Comparison of ENCODE assay signal across 8 mouse cellular contexts in the genomic region with DNA sequence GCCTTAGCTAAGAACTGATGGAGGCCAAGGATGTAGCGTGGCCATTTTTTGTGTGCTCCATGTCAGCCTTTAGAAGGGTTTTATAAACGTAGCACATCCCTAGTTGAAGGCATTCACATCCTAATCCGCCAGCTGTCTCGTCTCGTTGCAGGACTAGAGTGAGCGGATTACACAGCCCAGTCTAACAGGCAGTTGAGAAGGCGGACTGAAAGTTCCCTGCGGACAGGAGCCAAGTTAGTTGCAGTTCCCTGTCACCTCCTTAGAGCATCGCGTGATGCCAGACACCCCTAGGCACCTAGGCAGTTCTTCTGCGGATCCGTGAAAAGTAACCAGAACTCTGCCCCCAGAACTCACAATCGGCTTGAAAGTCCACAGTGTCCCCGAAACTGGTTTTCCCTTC. TPM values are rescaled to one million over a fixed set of nuclear protein-coding genes. Genes with fewer than 3 reads are reported as not detected.
A peak's percentile ranks its signal among the peaks of the same experiment; 100 is the strongest.
DNase-seq lines count a peak whose midpoint lies in the region; ATAC-seq and TF ChIP-seq lines count a peak whose summit lies in the region.

No protein-coding gene starts in this region.

- peaks cover 9% of the 10 kb centered on the region; the same call in 1 of the 2 replicates for H3K27me3 ChIP-seq in thymus, adult 2 months (ENCODE audit: control insufficient read depth, insufficient read depth, low read length)
- H3K27me3 ChIP-seq in embryonic facial prominence, embryonic 14.5 days (replicated peaks; ENCODE audit: control insufficient read depth, insufficient read depth, low read length): no peaks in the 10 kb centered on the region
- no peaks in the 10 kb centered on the region for H3K27me3 ChIP-seq in heart, embryonic 16.5 days (ENCODE audit: control insufficient read depth, insufficient read depth, low read length)

- TF ChIP-seq POLR2A in thymus, adult 2 months (IDR thresholded peaks at IDR 0.05; ENCODE audit: control insufficient read depth, extremely low read depth, insufficient read depth, low read length, poor library complexity): no peak

- ATAC-seq in embryonic facial prominence, embryonic 14.5 days (ENCODE audit: low read depth): no peak
- ATAC-seq in heart, embryonic 16.5 days (replicated peaks; ENCODE audit: extremely low read depth, insufficient read depth, low FRiP score): no peak

- H3K4me2 ChIP-seq in embryonic facial prominence, embryonic 14.5 days (ENCODE audit: low read depth, low read length): peak overlapping the region; percentile 91
- H3K4me2 ChIP-seq in heart, embryonic 16.5 days (ENCODE audit: low read depth, low read length): peak overlapping the region; percentile 94

- H3K4me1 ChIP-seq in thymus, adult 2 months (replicated peaks; ENCODE audit: control insufficient read depth, insufficient read depth, low read length): peaks cover 2% of the 10 kb centered on the region; the same call in 1 of the 2 replicates
- peaks cover 19% of the 10 kb centered on the region for H3K4me1 ChIP-seq in embryonic facial prominence, embryonic 14.5 days (ENCODE audit: control insufficient read depth, insufficient read depth, low read length)
- peaks cover 16% of the 10 kb centered on the region for H3K4me1 ChIP-seq in heart, embryonic 16.5 days (ENCODE audit: control insufficient read depth, insufficient read depth, low read length)

- H3K36me3 ChIP-seq in thymus, adult 2 months (ENCODE audit: control insufficient read depth, insufficient read depth, low read length): no peaks in the 10 kb centered on the region
- H3K36me3 ChIP-seq in embryonic facial prominence, embryonic 14.5 days (ENCODE audit: control insufficient read depth, insufficient read depth, low read length): peaks cover 24% of the 10 kb centered on the region
- peaks cover 11% of the 10 kb centered on the region for H3K36me3 ChIP-seq in heart, embryonic 16.5 days (ENCODE audit: control insufficient read depth, insufficient read depth)

- H3K4me3 ChIP-seq in thymus, adult 2 months (ENCODE audit: control insufficient read depth, insufficient read depth, low read length): peak overlapping the region; percentile 2; the same call in 1 of the 2 replicates
- peak overlapping the region; percentile 71 for H3K4me3 ChIP-seq in embryonic facial prominence, embryonic 14.5 days (ENCODE audit: low read depth, low read length)
- H3K4me3 ChIP-seq in heart, embryonic 16.5 days (ENCODE audit: low read length): peak overlapping the region; percentile 88

- no peak for TF ChIP-seq CTCF in thymus, adult 2 months (IDR thresholded peaks at IDR 0.05; ENCODE audit: borderline replicate concordance, control insufficient read depth, extremely low read depth, insufficient read depth, low read length, poor library complexity)

- no peak for DNase-seq in thymus, adult 2 months
- DNase-seq in thymus, postnatal 0 days (ENCODE audit: low spot score): no peak
- DNase-seq in embryonic facial prominence, embryonic 14.5 days (ENCODE audit: low spot score): peak; percentile 80
- DNase-seq in kidney, postnatal 25 days: peak; percentile 44 to 72
- DNase-seq in lung, postnatal 4 days: peak; percentile 49 to 50
- DNase-seq in retina, postnatal 7 days (ENCODE audit: low read depth, low spot score): peak; percentile 74
- DNase-seq in spleen, postnatal 14 days (ENCODE audit: low spot score in 2 of 2): no peak

- 5% methylated on average over 14 of the region's 14 CpGs for WGBS in thymus, adult 2 months
- WGBS in embryonic facial prominence, embryonic 14.5 days: 5% methylated on average over 14 of the region's 14 CpGs
- WGBS in heart, embryonic 16.5 days: 4% methylated on average over 14 of the region's 14 CpGs

- no peaks in the 10 kb centered on the region; the same call in 1 of the 2 replicates for H3K9me3 ChIP-seq in embryonic facial prominence, embryonic 14.5 days (ENCODE audit: control insufficient read depth, low read length)
- no peaks in the 10 kb centered on the region for H3K9me3 ChIP-seq in heart, embryonic 16.5 days (replicated peaks; ENCODE audit: control insufficient read depth, low read length)

- peak overlapping the region; percentile 95 for H3K9ac ChIP-seq in embryonic facial prominence, embryonic 14.5 days (ENCODE audit: low read depth, low read length)
- peak overlapping the region; percentile 91 for H3K9ac ChIP-seq in heart, embryonic 16.5 days (ENCODE audit: low read length)

- no peak overlapping the region for H3K27ac ChIP-seq in thymus, adult 2 months (ENCODE audit: control insufficient read depth, insufficient read depth, low read length)
- H3K27ac ChIP-seq in embryonic facial prominence, embryonic 14.5 days (replicated peaks; ENCODE audit: low read depth, low read length): peak overlapping the region; percentile 99
- peak overlapping the region; percentile 100 for H3K27ac ChIP-seq in heart, embryonic 16.5 days (ENCODE audit: low read length)

RNA-seq across cellular contexts. Expression of a gene that starts 0.9 kb away (rescaled TPM):
- 0.28 and 0.34 TPM in 2 replicates for polyA plus RNA-seq in thymus, adult 2 months (2012; rRNA removed)
- polyA plus RNA-seq in thymus, postnatal 0 days (2015; fragmentation: Nextera tagmentation; extraction: Ambion mirVana): 0.36 TPM in 2 replicates
- 2.5 and 3.1 TPM in 2 replicates for polyA plus RNA-seq in embryonic facial prominence, embryonic 14.5 days (2014; fragmentation: Nextera tagmentation; extraction: Ambion mirVana)
- 1.4 and 1.9 TPM in 2 replicates for polyA plus RNA-seq in heart, embryonic 16.5 days (2015; fragmentation: Nextera tagmentation; extraction: Ambion mirVana)

Comparison
In these comparisons a context has a peak if more than half of its experiments do, and no peak if none do; other contexts are left out.
1. DNase-seq: peak in embryonic facial prominence, embryonic 14.5 days (single experiment), kidney, postnatal 25 days (2 of 2), lung, postnatal 4 days (2 of 2) and retina, postnatal 7 days (single experiment); none in thymus, adult 2 months (single experiment), thymus, postnatal 0 days (single experiment) and spleen, postnatal 14 days (0 of 2).
2. H3K4me3 ChIP-seq: peak in every context shown above with its lines; median percentile 88 in heart, embryonic 16.5 days; 71 in embryonic facial prominence, embryonic 14.5 days; 2 in thymus, adult 2 months.